Mouse (Mus musculus) CH12.LX (cell line): Measurements from ENCODE around the gene Vps26b. TPM values are rescaled to one million over a fixed set of nuclear protein-coding genes. Genes with fewer than 3 reads are reported as not detected.

Experiments
- DNase-seq: peaks from one replicate; pipeline ENCODE4 v3.0.0-alpha.2; 2013; ENCODE audit errors: extremely low read depth
- H3K27ac ChIP-seq: 2 replicates; pipeline ENCODE4 v1.5.1; 2012; ENCODE audit warnings: low read depth, mild to moderate bottlenecking, control low read depth, moderate library complexity; ENCODE audit not compliant: insufficient read depth
- H3K27me3 ChIP-seq: replicated peaks from 2 replicates; pipeline ENCODE3; 2012; ENCODE audit warnings: inconsistent platforms
- H3K36me3 ChIP-seq, 2 experiments: replicated peaks in 1 of 2; 2 replicates each; pipeline versions ENCODE3 to v1.6.1; 2012; ENCODE audit warnings: inconsistent platforms in 1 of 2, low read length in 1 of 2, mild to moderate bottlenecking in 1 of 2, mixed read lengths in 1 of 2, moderate library complexity in 1 of 2; ENCODE audit not compliant: control insufficient read depth in 1 of 2, insufficient read depth in 1 of 2
- H3K4me1 ChIP-seq, 2 experiments: 2 replicates each; pipeline ENCODE4 v1.6.1; 2012; ENCODE audit warnings: inconsistent platforms in 1 of 2, moderate library complexity in 1 of 2; ENCODE audit not compliant: insufficient read depth in 2 of 2, control insufficient read depth in 1 of 2
- H3K4me2 ChIP-seq: 2 replicates; pipeline ENCODE4 v1.6.1; 2012; ENCODE audit warnings: low read depth, mild to moderate bottlenecking, control low read depth; ENCODE audit not compliant: poor library complexity, insufficient read depth, severe bottlenecking
- H3K4me3 ChIP-seq, 3 experiments: fragments of 150-350 bp in 1 of 3; sonication (generic) in 1 of 3; replicated peaks in 1 of 3; 2 replicates each; pipeline versions ENCODE3 to v1.5.1; 2011 to 2012; ENCODE audit warnings: low read depth in 2 of 3, low read length in 2 of 3, mild to moderate bottlenecking in 2 of 3, moderate library complexity in 2 of 3, control low read depth in 1 of 3, improper control_type of control experiment in 1 of 3, inconsistent platforms in 1 of 3, mixed read lengths in 1 of 3; ENCODE audit not compliant: poor library complexity in 1 of 3
- H3K79me2 ChIP-seq: replicated peaks from 2 replicates; pipeline ENCODE4 v1.6.1; 2012; ENCODE audit warnings: mild to moderate bottlenecking, moderate library complexity; ENCODE audit not compliant: control insufficient read depth, poor library complexity, insufficient read depth, severe bottlenecking; ENCODE audit errors: extremely low read depth
- H3K9ac ChIP-seq: 2 replicates; pipeline ENCODE4 v1.6.1; 2012; ENCODE audit warnings: low read depth, mild to moderate bottlenecking, control low read depth, moderate library complexity; ENCODE audit not compliant: insufficient read depth
- H3K9me3 ChIP-seq: replicated peaks from 2 replicates; pipeline ENCODE3; 2012; ENCODE audit warnings: low read length, inconsistent platforms, mixed read lengths
- CTCF ChIP-seq, 2 experiments: IDR thresholded peaks in 1 of 2; conservative IDR thresholded peaks in 1 of 2; 2 replicates each; pipeline ENCODE4 v1.5.1; 2011 to 2012; ENCODE audit warnings: low read depth in 2 of 2, low read length in 2 of 2, improper control_type of control experiment in 1 of 2, inconsistent platforms in 1 of 2, mild to moderate bottlenecking in 1 of 2, moderate library complexity in 1 of 2
- IRF4 ChIP-seq: IDR thresholded peaks from 2 replicates; pipeline ENCODE4 v1.6.1; 2014; ENCODE audit warnings: low read depth, mild to moderate bottlenecking, inconsistent platforms, low read length, improper control_type of control experiment
- MAX ChIP-seq: IDR thresholded peaks from 2 replicates; pipeline ENCODE4 v1.6.1; 2011; ENCODE audit warnings: low read length, improper control_type of control experiment
- MAZ ChIP-seq: IDR thresholded peaks from 2 replicates; pipeline ENCODE4 v1.6.1; 2012; ENCODE audit warnings: low read depth, mild to moderate bottlenecking, inconsistent platforms, low read length, improper control_type of control experiment, moderate library complexity
- MYC ChIP-seq: IDR thresholded peaks from 2 replicates; pipeline ENCODE4 v1.6.1; 2011; ENCODE audit warnings: low read depth, mild to moderate bottlenecking, improper control_type of control experiment, low read length
- NRF1 ChIP-seq: IDR thresholded peaks from 2 replicates; pipeline ENCODE4 v1.6.1; 2014; ENCODE audit warnings: low read depth, mild to moderate bottlenecking, inconsistent platforms, low read length, improper control_type of control experiment, moderate library complexity
- PAX5 ChIP-seq: IDR thresholded peaks from 2 replicates; pipeline ENCODE4 v1.6.1; 2012; ENCODE audit warnings: low read length, inconsistent platforms, mixed read lengths
- RAD21 ChIP-seq: IDR thresholded peaks from 2 replicates; pipeline ENCODE4 v1.6.1; 2011; ENCODE audit warnings: low read depth, mild to moderate bottlenecking, low read length, improper control_type of control experiment, moderate library complexity
- RCOR1 ChIP-seq: conservative IDR thresholded peaks from 2 replicates; pipeline ENCODE4 v1.6.1; 2012; ENCODE audit warnings: low read depth, mild to moderate bottlenecking, inconsistent platforms, low read length, improper control_type of control experiment
- SMC3 ChIP-seq: IDR thresholded peaks from 2 replicates; pipeline ENCODE4 v1.6.1; 2011; ENCODE audit warnings: low read depth, low read length, improper control_type of control experiment
- TBP ChIP-seq: conservative IDR thresholded peaks from 2 replicates; pipeline ENCODE4 v1.6.1; 2011; ENCODE audit warnings: low read depth, low read length, improper control_type of control experiment
- dilution Hi-C: fragments of 300-500 bp; cut with MboI; formaldehyde crosslinking; loops from 2 replicates; pipeline ENCODE4 v1.14.3; 2020; ENCODE audit warnings: low sequenced_read_pairs; ENCODE audit not compliant: extremely low pct_unique_long_range_greater_than_20kb, extremely low pct_ligation_motif_present
- in situ Hi-C: fragments of 300-500 bp; cut with MboI; formaldehyde crosslinking; loops from 3 replicates; pipeline ENCODE4 v1.14.3; 2019; ENCODE audit warnings: low sequenced_read_pairs, low pct_ligation_motif_present, low pct_unique_long_range_greater_than_20kb, mixed read lengths
- polyA plus RNA-seq: library from polyadenylated mRNA; unstranded; fragments of >175 nt; gene quantifications from 2 replicates; pipeline ENCODE4 v1.2.1, GENCODE M21; 2012; ENCODE audit warnings: low read depth; ENCODE audit not compliant: insufficient read length
- total RNA-seq, 2 experiments: library from RNA; depleted of rRNA; stranded (reverse); fragments of 300-350 nt in 1 of 2; fragments of >200 nt in 1 of 2; gene quantifications; 2 replicates each; pipeline ENCODE4 v1.2.3; 2012 to 2014

The Vps26b gene
- total and polyA plus RNA-seq, 3 experiments, result 16.6 to 33.8 (median 21.0) TPM

GRCm38 (mm10) chr9:27029828-27030762 lies at the start of gene Vps26b, which contains the start of gene Ncapd3 (continued):
- peak; percentile 34; the same call in 1 of the 2 replicates for TF ChIP-seq MYC

DNA sequence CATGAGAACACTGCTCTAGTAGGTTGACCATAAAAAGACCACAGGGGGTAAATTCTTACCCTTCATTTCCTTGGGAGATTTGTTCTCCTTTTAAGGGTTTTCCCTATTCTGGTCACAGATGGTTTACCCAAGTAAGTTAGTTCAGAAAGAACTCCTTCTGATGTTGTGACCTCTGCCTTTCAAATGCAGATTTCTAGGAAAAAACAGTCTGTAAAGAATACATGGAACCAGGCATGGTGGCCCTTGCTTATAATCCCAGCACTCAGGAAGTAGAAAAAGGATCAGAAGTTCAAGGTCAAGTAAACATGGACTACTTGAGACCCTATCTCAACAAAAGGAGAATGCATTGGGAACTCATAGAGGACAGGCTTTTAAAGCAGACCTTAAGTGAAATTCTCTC lies 45.9 kb upstream of the Vps26b start:
- H3K4me2 ChIP-seq, result no peak overlapping the region
- H3K36me3 ChIP-seq, result peaks cover 50 to 93% of the 10 kb centered on the region in 2 experiments
- dilution Hi-C loops, result no loop called here
- H3K27me3 ChIP-seq, result no peaks in the 10 kb centered on the region
- H3K27ac ChIP-seq, result no peak overlapping the region
- H3K9ac ChIP-seq, result no peak overlapping the region
- no peaks in the 10 kb centered on the region for H3K79me2 ChIP-seq
- peaks cover under 1 to 4% of the 10 kb centered on the region in 2 experiments; a peak in 3 of 4 replicates for H3K4me1 ChIP-seq
- TF ChIP-seq TBP (no peak), RCOR1 (no peak), IRF4 (no peak), PAX5 (no peak), NRF1 (no peak)
- no peak for DNase-seq
- in situ Hi-C loops, result no loop called here
- no peaks in the 10 kb centered on the region for H3K9me3 ChIP-seq
- H3K4me3 ChIP-seq, result no peak overlapping the region

DNA sequence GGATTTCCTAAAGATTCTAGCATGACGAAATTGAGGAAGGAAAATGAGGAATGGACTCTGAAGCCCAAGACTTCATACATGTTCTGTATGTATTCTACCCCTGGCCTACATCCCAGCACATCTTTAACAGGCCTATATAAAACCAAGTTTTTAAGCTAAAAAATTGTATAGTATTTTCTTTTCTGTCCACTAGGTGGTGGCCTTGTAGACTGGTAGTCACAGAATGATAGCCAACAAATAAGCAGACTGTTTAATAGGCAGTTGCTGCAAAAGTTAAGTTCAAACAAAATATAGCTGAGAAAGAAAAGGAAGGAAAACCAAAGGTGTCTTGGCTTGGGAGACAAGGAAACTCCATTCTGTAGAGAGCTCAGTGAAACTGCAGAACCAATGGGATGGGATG lies 44.8 kb upstream of the Vps26b start:
- TF ChIP-seq TBP (no peak), MAZ (no peak), SMC3 (peak; percentile 19; the same call in 1 of the 2 replicates), MAX (no peak), CTCF (conservative IDR thresholded peaks at IDR 0.05 in 1 of 2, IDR thresholded peaks at IDR 0.05 in 1 of 2; ENCODE audit: low read depth in 2 of 2, low read length in 2 of 2) (peak in 1 of 2 experiments; percentile 54; a peak in 2 of 4 replicates), RAD21 (peak; percentile 16)
- Histone ChIP-seq H3K27me3 (no peaks in the 10 kb centered on the region), H3K27ac (no peak overlapping the region), H3K4me3 (no peak overlapping the region), H3K9ac (no peak overlapping the region), H3K79me2 (no peaks in the 10 kb centered on the region), H3K36me3 (peaks cover 50 to 94% of the 10 kb centered on the region in 2 experiments), H3K4me1 (peaks cover 3 to 10% of the 10 kb centered on the region in 2 experiments; a peak in 3 of 4 replicates), H3K9me3 (peaks cover 6% of the 10 kb centered on the region), H3K4me2 (no peak overlapping the region)
- in situ Hi-C loops, result no loop called here
- dilution Hi-C loops, result no loop called here
- DNase-seq, result no peak
